In genomic region chr8:29341595-29341994, GRCm38 (mm10) we compare ENCODE assay signal across 24 mouse cellular contexts.
"Had no signal": no experiment of that assay in that cellular context is flagged by ENCODE, and none has a peak within 500 bp of the region (broad histone marks: within the 10 kb centered on the region; RNA-seq: fewer than 3 reads in every experiment).

No protein-coding gene starts in this region.

- H3K4me2 ChIP-seq: embryonic facial prominence, embryonic 12.5 days; embryonic facial prominence, embryonic 13.5 days; embryonic facial prominence, embryonic 15.5 days; forebrain, embryonic 12.5 days; forebrain, embryonic 13.5 days; forebrain, embryonic 15.5 days had no signal

- H3K9me3 ChIP-seq: embryonic facial prominence, embryonic 10.5 days; embryonic facial prominence, embryonic 12.5 days; embryonic facial prominence, embryonic 13.5 days; embryonic facial prominence, embryonic 15.5 days; forebrain, embryonic 10.5 days; forebrain, embryonic 12.5 days; forebrain, embryonic 13.5 days; forebrain, embryonic 15.5 days had no signal

- H3K27me3 ChIP-seq: embryonic facial prominence, embryonic 12.5 days; embryonic facial prominence, embryonic 13.5 days; embryonic facial prominence, embryonic 15.5 days; forebrain, embryonic 12.5 days; forebrain, embryonic 13.5 days; forebrain, embryonic 15.5 days had no signal

- H3K9ac ChIP-seq: embryonic facial prominence, embryonic 12.5 days; embryonic facial prominence, embryonic 13.5 days; embryonic facial prominence, embryonic 15.5 days; forebrain, embryonic 12.5 days; forebrain, embryonic 13.5 days; forebrain, embryonic 15.5 days; forebrain, postnatal 0 days had no signal

- H3K4me3 ChIP-seq: embryonic facial prominence, embryonic 10.5 days; embryonic facial prominence, embryonic 12.5 days; embryonic facial prominence, embryonic 13.5 days; embryonic facial prominence, embryonic 15.5 days; erythroblast, embryonic 14.5 days; forebrain, embryonic 10.5 days; forebrain, embryonic 12.5 days; forebrain, embryonic 13.5 days; forebrain, embryonic 15.5 days; gastrocnemius, adult 2 months; heart, adult 2 months had no signal

- H3K36me3 ChIP-seq: embryonic facial prominence, embryonic 10.5 days; embryonic facial prominence, embryonic 12.5 days; embryonic facial prominence, embryonic 13.5 days; embryonic facial prominence, embryonic 15.5 days; forebrain, embryonic 10.5 days; forebrain, embryonic 12.5 days; forebrain, embryonic 15.5 days had no signal

- DNase-seq: cerebellum, adult 9-11 months; cerebellum, postnatal 10 days; cerebellum, postnatal 14 days; cerebellum, postnatal 25 days; cerebellum, postnatal 36 days; embryo, embryonic 11 days; forebrain, postnatal 0 days; gastrocnemius, adult 2 months; gastrocnemius, postnatal 10 days; gastrocnemius, postnatal 14 days; gastrocnemius, postnatal 25 days; gastrocnemius, postnatal 36 days; heart, adult 11 months; heart, adult 18-20 months; heart, adult 2 months had no signal

- H3K4me1 ChIP-seq: embryonic facial prominence, embryonic 10.5 days; embryonic facial prominence, embryonic 12.5 days; embryonic facial prominence, embryonic 13.5 days; embryonic facial prominence, embryonic 15.5 days; forebrain, embryonic 10.5 days; forebrain, embryonic 12.5 days; forebrain, embryonic 13.5 days; forebrain, embryonic 15.5 days had no signal

- H3K27ac ChIP-seq: embryonic facial prominence, embryonic 10.5 days; embryonic facial prominence, embryonic 12.5 days; embryonic facial prominence, embryonic 13.5 days; embryonic facial prominence, embryonic 15.5 days; forebrain, embryonic 10.5 days; forebrain, embryonic 12.5 days; forebrain, embryonic 13.5 days; forebrain, embryonic 15.5 days; gastrocnemius, adult 2 months; heart, adult 2 months had no signal
